Mouse (Mus musculus) retina, adult 2 months (tissue): Measurements from ENCODE around the gene Fkbp5.
A peak's percentile ranks its signal among the peaks of the same experiment; 100 is the strongest.
"Not testable (repeated sequence)": the region's sequence is repeated elsewhere in the genome, so short reads cannot be mapped to it uniquely, and the experiment has no call there.

Experiments
- DNase-seq: peaks from one replicate; pipeline ENCODE4 v3.0.0-alpha.2; 2012; ENCODE audit warnings: low read depth, low spot score

Fkbp5 gene

DNA sequence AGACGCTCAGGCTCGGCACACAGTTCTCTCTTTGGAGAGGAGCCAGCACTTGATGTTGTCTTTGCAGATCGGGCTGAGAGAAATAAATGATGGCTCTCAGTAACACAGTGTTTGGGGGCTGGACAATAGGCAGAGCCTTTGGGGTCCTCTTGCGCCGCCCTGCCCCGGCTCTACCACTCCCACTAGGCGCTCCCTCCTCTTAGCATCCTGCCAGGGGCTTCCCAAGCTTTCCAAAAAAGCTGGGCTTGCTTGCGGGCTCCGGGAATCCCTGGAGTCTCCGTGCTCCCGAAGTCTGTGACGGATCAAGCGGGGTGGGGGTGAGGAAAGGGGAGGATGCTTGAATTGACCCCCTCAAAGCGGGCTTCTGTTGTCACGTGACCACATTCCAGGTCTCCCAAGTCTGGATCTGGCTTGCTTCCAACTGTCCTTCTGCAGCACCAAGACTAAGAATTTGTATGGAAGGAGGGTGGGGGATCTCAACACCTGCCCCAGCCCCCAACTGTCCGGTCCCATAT, at the start of gene Fkbp5:
Gene Fkbp5, minus strand, starts transcription at position 87 of the 515 bp plus-strand sequence.
- DNase-seq: no peak

- DNase-seq: no peak
These were observed 47.9 kb upstream of the Fkbp5 start for GRCm38 (mm10) chr17:28565181-28565580.

- no peak for DNase-seq
These were observed 44.3 kb upstream of the Fkbp5 start for GRCm38 (mm10) chr17:28561613-28562012.

- DNase-seq: no peak
These were observed 43.3 kb upstream of the Fkbp5 start, which contains the start of gene Clps for GRCm38 (mm10) chr17:28560598-28560997. TSS of gene Clps (minus strand) at chr17:28560766.

DNA sequence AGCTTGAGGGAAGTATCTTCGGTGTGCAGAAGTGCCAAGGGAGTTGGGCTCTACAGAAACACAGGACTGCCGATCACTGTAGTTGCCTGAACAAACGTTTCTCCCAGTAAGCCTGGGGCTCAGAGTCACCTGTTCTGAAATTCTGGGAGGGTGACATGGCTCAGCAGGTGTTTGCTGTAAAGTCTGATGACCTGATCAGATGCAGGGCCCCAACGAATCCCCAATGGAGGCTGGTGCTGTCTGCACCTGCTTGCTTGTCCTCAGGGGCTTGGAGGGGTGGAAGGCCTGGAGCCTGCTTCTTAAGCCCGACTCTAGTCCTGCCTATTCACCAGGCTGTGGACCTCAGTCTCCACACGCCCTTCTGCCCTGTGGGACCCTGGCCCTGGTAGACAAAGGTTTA, 40.4 kb upstream of the Fkbp5 start:
- no peak for DNase-seq

DNA sequence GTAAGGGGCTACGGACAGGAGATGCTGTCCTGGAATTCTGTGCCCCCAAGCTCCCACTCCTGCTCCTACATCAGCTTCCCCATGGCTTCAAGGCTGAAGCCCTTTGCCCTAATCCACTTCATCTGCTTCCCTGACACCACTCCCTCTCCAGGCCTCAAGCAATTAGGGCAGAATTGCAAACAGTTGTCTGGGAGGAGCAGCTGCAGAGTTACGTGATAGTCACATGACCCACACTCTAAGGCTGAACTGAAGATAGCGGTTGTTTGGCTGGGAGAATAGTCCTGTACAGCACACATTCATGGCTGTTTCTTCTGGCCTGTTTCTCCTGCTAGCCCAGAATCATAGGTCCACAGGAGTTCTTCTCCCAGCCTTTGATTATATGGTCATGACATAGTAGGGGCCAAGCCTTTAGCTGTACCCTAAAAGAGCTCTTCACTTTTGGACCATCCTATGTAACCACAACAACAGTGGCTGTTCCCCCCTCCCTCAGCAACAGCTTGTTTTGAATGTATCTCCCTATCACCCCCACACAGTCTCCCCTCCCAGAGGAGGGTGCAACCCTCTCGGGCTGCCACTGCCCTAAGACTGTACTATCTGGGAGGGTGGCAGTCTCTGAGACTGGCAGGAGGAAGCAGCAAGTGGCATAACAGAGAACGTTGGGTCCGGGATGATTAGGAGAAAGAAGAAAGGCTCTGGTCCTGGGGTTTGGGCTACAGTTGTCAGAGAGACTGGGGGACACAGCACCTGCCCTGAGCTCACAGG, 39.5 kb upstream of the Fkbp5 start:
- DNase-seq: no peak

GRCm38 (mm10) chr17:28554021-28554420, 36.7 kb upstream of the Fkbp5 start:
- not testable (repeated sequence) for DNase-seq

DNA sequence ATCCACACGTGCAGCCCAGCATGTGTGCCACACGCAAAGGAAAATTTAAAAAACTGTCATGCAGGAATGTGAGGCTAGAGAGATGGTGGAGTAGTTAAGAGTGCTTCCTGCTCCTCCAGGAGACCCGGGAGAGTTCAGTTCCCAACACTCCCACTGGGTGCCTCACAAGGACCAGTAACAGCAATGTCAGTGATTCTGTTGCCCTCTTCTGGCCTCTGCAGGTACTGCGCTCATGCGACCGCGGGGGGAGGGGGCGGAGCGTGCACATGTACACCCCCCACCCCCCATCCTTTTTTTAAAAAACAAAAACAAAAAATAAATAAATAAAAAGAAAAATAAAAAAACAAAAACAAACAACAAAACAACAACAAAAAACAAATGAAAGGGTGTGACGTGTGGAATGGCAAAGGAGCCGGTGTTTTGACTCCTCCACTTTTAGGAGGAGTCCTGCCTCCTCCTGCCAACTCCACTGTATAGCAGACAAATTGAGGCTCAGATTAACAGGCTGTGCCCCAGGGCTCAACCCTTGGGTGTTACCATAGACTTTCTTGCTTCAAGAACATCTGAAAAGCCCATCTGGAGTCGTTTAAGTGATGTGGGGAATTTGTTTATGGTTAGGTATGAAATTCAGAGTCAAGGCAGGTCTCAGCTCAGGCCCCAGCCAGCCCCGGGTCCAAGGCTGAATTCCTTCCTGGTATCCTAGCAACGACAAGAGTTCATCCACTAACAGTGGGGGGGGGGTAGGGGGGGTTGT, 35.9 kb upstream of the Fkbp5 start:
- peak; percentile 32 for DNase-seq

DNA sequence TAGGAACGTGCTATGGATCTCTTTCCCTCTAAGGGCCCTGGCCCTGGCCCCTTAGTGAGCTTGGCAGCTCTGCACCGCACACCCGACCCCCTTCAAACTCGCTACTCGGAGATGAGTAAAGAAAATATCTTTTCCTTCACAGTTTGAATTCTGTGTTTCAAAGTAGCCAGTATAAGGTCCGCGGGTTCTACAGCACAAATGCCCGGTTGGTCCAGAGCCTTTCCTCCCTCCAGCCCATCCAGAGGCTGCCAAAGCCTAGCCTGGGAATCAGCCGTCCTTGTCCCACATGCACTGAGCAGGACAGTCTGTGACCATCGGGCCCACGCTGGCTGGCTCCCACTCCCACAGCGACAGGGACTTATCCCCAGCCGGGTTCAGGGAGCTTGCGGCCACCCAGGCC, 31.8 kb upstream of the Fkbp5 start, which contains the start of gene Clpsl2:
Gene Clpsl2, plus strand, starts transcription at position 301 of the 400 bp plus-strand sequence.
- no peak for DNase-seq

- no peak for DNase-seq
These were observed 31.2 kb upstream of the Fkbp5 start for GRCm38 (mm10) chr17:28548550-28548949.

DNA sequence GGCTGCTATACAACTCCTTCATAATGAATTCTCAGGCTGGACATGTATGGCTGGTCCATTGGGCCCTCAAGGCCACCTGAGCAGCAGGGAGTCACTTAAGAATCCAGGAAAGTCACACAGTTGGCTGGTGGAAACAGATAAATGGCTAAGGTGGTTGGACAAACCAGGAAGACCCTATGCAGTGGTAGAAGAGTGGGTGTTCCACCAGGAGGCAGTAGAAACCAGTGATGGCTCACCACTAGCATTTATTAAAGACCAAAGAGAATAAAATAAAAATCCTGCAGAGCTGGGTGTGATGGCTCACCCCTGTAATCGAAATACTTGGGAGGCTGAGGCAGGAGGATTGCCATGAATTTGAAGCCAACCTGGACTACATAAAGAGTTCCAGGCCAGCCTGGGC, 29.6 kb upstream of the Fkbp5 start:
- DNase-seq: no peak

DNA sequence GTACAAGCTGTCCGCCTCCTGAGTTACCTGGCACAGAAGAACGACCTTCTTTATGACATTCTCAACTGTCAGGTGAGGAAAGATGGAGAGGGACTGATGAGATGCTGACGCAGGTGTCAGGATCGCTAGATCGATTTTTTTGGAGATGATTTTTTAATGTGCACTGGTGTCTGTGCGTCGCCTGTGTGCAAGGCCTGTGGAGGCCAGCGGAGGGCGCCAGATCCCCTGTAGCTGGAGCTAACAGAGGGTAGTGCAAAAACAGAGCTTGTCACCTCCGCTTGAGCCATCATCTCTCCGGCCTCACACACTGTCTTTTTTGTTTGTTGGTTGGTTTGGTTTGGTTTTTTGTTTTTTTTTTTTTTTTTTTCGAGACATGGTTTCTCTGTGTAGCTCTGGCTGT, 20.6 kb upstream of the Fkbp5 start:
- no peak for DNase-seq

DNA sequence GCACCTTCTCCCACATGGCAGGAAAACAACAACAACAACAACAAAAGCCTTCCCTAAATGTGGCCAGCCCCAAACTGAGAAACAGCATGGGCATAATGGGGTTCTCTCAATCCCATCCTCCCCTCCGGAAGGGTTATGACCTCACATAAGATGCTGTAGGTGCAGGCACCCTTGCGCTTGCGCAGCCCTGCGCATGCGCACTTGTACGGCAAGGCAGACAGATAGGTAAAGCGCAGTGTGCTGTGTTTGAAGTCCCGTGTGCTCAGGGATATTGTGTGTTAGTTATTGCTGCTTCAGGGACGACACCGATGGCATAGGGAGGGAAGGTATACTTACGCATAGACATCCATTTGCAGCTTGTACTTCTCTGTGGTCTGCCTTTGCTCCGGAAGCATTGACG, 16.0 kb upstream of the Fkbp5 start:
- DNase-seq: no peak

- DNase-seq: no peak
These were observed 15.2 kb upstream of the Fkbp5 start for GRCm38 (mm10) chr17:28532557-28532956.

- DNase-seq: no peak
These were observed 14.6 kb upstream of the Fkbp5 start for GRCm38 (mm10) chr17:28531946-28532345.

DNA sequence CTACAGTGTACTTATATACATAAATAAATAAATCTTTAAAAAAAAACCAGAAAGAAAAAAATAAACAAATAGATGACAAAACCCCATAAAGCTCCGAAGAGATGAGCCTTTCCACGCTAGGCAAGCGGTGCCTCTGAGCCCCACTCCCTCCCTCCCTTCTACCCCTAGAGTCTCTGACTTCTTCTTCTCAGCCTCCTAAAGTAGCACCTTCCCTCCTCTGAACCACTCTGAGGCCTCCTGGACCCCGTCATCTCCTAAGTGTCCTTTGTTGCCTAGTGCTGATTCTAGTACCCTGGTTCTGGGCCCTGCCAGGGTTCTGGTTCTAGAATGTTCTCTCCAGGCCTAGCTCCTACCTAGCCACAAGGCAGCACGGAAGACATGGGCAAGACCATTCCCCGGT, 13.2 kb upstream of the Fkbp5 start, which contains the start of gene Armc12:
Gene Armc12, plus strand, starts transcription at position 301 of the 400 bp plus-strand sequence.
- no peak for DNase-seq

GRCm38 (mm10) chr17:28529116-28529515, 11.8 kb upstream of the Fkbp5 start:
- no peak for DNase-seq

DNA sequence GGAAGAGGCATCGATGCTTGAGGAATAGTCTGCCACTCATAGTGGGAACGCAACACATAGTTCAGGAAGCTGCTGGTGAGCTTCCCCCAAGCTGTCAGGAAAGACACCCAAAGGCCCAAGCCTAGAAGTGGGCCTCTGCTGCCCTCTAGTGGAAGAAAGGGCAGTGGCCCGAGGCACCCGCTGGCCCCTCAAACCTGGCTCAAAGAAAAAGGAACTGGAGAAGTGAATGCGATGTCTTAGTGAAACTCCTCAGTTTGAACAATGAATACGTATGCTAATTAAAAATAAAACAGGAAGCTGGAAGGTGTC, 10.7 kb upstream of the Fkbp5 start:
- peak; percentile 70 for DNase-seq

DNA sequence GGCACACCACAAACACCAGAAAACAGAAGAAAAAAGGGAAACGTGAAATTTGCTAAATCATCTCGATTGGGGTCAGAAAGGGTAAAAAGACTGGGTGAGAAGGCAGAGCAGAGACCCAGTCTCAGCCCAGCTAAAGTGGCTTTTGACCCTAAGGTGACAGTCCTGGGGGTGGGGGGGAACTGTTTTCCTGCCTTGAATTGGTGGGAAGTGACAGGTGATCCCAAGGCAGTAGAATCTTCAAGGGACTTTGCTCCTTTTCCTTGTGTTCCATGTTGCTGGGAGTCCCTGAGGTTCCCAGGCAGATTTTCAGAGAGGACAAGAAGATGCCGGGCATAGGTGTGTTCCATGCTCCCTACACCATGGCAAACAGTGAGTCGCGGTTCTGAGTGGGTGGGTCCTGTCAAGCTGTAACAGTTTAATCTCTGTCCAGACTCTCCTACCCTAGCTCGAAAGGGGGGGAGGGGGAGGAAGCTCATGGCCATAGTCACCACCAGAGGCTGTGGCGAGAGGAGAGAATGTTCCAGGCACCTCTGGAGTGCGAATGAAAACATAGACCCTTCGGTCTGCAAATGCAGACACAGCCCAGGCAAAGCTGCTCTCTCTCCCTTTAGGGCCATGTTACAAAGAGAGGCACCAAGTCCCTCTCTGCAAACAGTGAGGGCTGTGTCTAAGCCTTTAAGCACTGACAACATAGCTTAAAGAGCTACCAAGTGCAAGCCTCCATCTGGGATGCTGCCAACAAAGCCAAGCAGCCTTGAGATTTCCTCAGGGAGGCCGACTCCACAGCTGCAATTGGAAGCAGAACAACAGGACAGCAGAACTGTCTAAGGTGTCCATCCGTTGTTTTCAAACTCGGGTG, 10.1 kb upstream of the Fkbp5 start:
- no peak for DNase-seq

DNA sequence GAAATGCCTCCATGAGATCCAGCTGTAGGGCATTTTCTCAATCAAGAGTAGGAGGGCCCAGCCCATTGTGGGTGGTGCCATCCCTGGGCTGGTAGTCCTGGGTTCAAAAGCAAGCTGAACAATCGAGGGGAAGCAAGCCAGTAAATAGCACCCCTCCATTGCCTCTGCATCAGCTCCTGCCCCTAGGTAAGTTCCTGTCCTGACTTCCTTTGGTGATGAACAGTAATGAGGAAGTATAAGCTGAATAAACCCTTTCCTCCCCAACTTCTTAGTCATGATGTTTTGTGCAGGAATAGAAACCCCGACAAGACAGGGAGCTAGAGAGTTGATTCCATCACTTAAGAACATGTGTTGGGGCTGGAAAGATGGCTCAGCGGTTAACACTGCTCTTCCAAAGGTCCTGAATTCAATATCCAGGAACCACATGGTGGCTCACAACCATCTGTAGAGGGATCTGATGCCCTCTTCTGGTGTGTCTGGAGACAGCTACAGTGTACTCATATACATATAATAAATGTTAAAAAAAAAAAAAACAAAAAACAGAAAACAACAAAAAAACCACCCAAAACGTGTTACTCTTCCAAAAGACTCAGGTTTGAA, 7.6 kb upstream of the Fkbp5 start:
- no peak for DNase-seq

- DNase-seq: no peak
These were observed 6.8 kb upstream of the Fkbp5 start for GRCm38 (mm10) chr17:28524009-28524695.
